7 mouse cellular contexts compared by ENCODE assay signal in genomic region chr3:131105940-131106401, GRCm38 (mm10). TPM values are rescaled to one million over a fixed set of nuclear protein-coding genes. Genes with fewer than 3 reads are reported as not detected.
DNase-seq lines count a peak whose midpoint lies in the region; ATAC-seq lines count a peak whose summit lies in the region.

No protein-coding gene starts in this region.

- H3K4me1 ChIP-seq in brown adipose tissue, adult 24 weeks (ENCODE audit: control insufficient read depth, insufficient read depth, insufficient read length, low read length) = no peaks in the 10 kb centered on the region
- H3K4me1 ChIP-seq in heart, embryonic 15.5 days (replicated peaks) = peaks cover 42% of the 10 kb centered on the region
- peaks cover 55% of the 10 kb centered on the region for H3K4me1 ChIP-seq in limb, embryonic 13.5 days
- peaks cover 33% of the 10 kb centered on the region for H3K4me1 ChIP-seq in midbrain, embryonic 16.5 days (ENCODE audit: control insufficient read depth, insufficient read depth, low read length)

- no peaks in the 10 kb centered on the region for H3K9me3 ChIP-seq in heart, embryonic 15.5 days (replicated peaks)
- H3K9me3 ChIP-seq in limb, embryonic 13.5 days = no peaks in the 10 kb centered on the region
- H3K9me3 ChIP-seq in midbrain, embryonic 16.5 days (replicated peaks; ENCODE audit: control insufficient read depth, low read length, poor library complexity, severe bottlenecking) = no peaks in the 10 kb centered on the region

- WGBS in heart, embryonic 15.5 days = under 1% methylated on average over 36 of the region's 36 CpGs
- under 1% methylated on average over 36 of the region's 36 CpGs for WGBS in limb, embryonic 13.5 days
- under 1% methylated on average over 36 of the region's 36 CpGs for WGBS in midbrain, embryonic 16.5 days

- peaks cover 68% of the 10 kb centered on the region for H3K27me3 ChIP-seq in heart, embryonic 15.5 days
- H3K27me3 ChIP-seq in limb, embryonic 13.5 days = peaks cover 65% of the 10 kb centered on the region
- H3K27me3 ChIP-seq in midbrain, embryonic 16.5 days (ENCODE audit: control insufficient read depth, insufficient read depth, low read depth, low read length) = 0 out of 2 replicates have a peak, but pooled peaks cover 4% of the 10 kb centered on the region

- peak; percentile 24 for ATAC-seq in heart, embryonic 15.5 days (replicated peaks; ENCODE audit: insufficient number of reproducible peaks, insufficient read depth, low FRiP score, low read depth)
- ATAC-seq in limb, embryonic 13.5 days (ENCODE audit: low FRiP score, low read depth) = peak; percentile 66
- ATAC-seq in midbrain, embryonic 16.5 days = peak; percentile 61

- peak overlapping the region; percentile 28; the same call in 1 of the 2 replicates for H3K9ac ChIP-seq in heart, embryonic 15.5 days
- H3K9ac ChIP-seq in limb, embryonic 13.5 days = peak overlapping the region; percentile 63
- peak overlapping the region; percentile 65 for H3K9ac ChIP-seq in midbrain, embryonic 16.5 days (ENCODE audit: low read depth, low read length)

- DNase-seq in right cerebral cortex, postnatal 14 days = peak; percentile 42
- DNase-seq in right cerebral cortex, postnatal 36 days (ENCODE audit: low spot score in 2 of 2) = no peak
- peak; percentile 83 for DNase-seq in thymus, postnatal 14 days

- peak overlapping the region; percentile 32 for H3K4me3 ChIP-seq in brown adipose tissue, adult 24 weeks (ENCODE audit: insufficient read depth, low read depth, low read length)
- H3K4me3 ChIP-seq in heart, embryonic 15.5 days = peak overlapping the region; percentile 52
- peak overlapping the region; percentile 46 for H3K4me3 ChIP-seq in limb, embryonic 13.5 days
- peak overlapping the region; percentile 34 for H3K4me3 ChIP-seq in midbrain, embryonic 16.5 days (ENCODE audit: low read depth, low read length)

- peak overlapping the region; percentile 84 for H3K4me2 ChIP-seq in heart, embryonic 15.5 days
- H3K4me2 ChIP-seq in limb, embryonic 13.5 days (replicated peaks) = peak overlapping the region; percentile 83
- peak overlapping the region; percentile 87 for H3K4me2 ChIP-seq in midbrain, embryonic 16.5 days (ENCODE audit: low read length)

- no peaks in the 10 kb centered on the region for H3K36me3 ChIP-seq in heart, embryonic 15.5 days
- no peaks in the 10 kb centered on the region for H3K36me3 ChIP-seq in limb, embryonic 13.5 days
- no peaks in the 10 kb centered on the region for H3K36me3 ChIP-seq in midbrain, embryonic 16.5 days (ENCODE audit: control insufficient read depth, insufficient read depth, low read length)

- H3K27ac ChIP-seq in brown adipose tissue, adult 24 weeks (replicated peaks; ENCODE audit: low read depth, low read length) = no peak overlapping the region
- H3K27ac ChIP-seq in heart, embryonic 15.5 days = no peak overlapping the region
- H3K27ac ChIP-seq in limb, embryonic 13.5 days = peak overlapping the region; percentile 28; the same call in 1 of the 2 replicates
- H3K27ac ChIP-seq in midbrain, embryonic 16.5 days (ENCODE audit: low read length) = peak overlapping the region; percentile 80

RNA-seq across cellular contexts. Expression of gene Lef1, which starts 4.3 kb away (rescaled TPM):
- polyA plus RNA-seq in brown adipose tissue, adult 24 weeks (2012; ENCODE audit: insufficient read depth, insufficient read length, missing spikeins) = not detected in 2 replicates
- 6.5 and 21.8 TPM in 2 replicates for polyA plus RNA-seq in heart, embryonic 15.5 days (2015; fragmentation: Nextera tagmentation; extraction: Ambion mirVana)
- polyA plus RNA-seq in limb, embryonic 13.5 days (2015; fragmentation: Nextera tagmentation; extraction: Ambion mirVana) = 47.9 and 52.0 TPM in 2 replicates
- 67.6 and 81.3 TPM in 2 replicates for polyA plus RNA-seq in midbrain, embryonic 16.5 days (2015; fragmentation: Nextera tagmentation; extraction: Ambion mirVana)

Comparison
In these comparisons a context has a peak if more than half of its experiments do, and no peak if none do; other contexts are left out.
1. DNase-seq: peak in right cerebral cortex, postnatal 14 days (single experiment) and thymus, postnatal 14 days (single experiment); none in right cerebral cortex, postnatal 36 days (0 of 2).
2. H3K27ac ChIP-seq: peak in limb, embryonic 13.5 days (single experiment) and midbrain, embryonic 16.5 days (single experiment); none in brown adipose tissue, adult 24 weeks (single experiment) and heart, embryonic 15.5 days (single experiment).
3. Peak in every context shown above with its lines, with median percentiles within 50 percentile points of each other: H3K4me3 ChIP-seq, ATAC-seq, H3K4me2 ChIP-seq and H3K9ac ChIP-seq.